Mouse (Mus musculus) brown adipose tissue, adult 24 weeks (tissue): ENCODE measurements around the gene Pip4k2b. TPM values are rescaled to one million over a fixed set of nuclear protein-coding genes. Genes with fewer than 3 reads are reported as not detected.
"Not testable (repeated sequence)": the region's sequence is repeated elsewhere in the genome, so short reads cannot be mapped to it uniquely, and the experiment has no call there.

ENCODE experiments used
- H3K27ac ChIP-seq: fragments of 200-500 bp; replicated peaks from 2 replicates; pipeline ENCODE4 v1.5.1; 2012; ENCODE audit warnings: low read depth, mild to moderate bottlenecking, low read length
- H3K4me1 ChIP-seq: fragments of 200-500 bp; 2 replicates; pipeline ENCODE4 v1.6.1; 2012; ENCODE audit warnings: low read length, mixed read lengths; ENCODE audit not compliant: control insufficient read depth, insufficient read depth, insufficient read length
- H3K4me3 ChIP-seq: fragments of 200-500 bp; 2 replicates; pipeline ENCODE4 v1.5.1; 2012; ENCODE audit warnings: low read depth, mild to moderate bottlenecking, low read length, moderate library complexity; ENCODE audit not compliant: insufficient read depth
- polyA plus RNA-seq: library from polyadenylated mRNA; stranded (reverse); fragments of >200 nt; gene quantifications from 2 replicates; pipeline ENCODE4 v1.2.4, GENCODE M21; 2012; ENCODE audit not compliant: missing spikeins, insufficient read depth, insufficient read length

Pip4k2b gene
- polyA plus RNA-seq, 1 experiment: 6.1 TPM

GRCm38 (mm10) chr11:97713896-97714295, 30.6 kb downstream of the Pip4k2b start:
- Histone ChIP-seq H3K27ac (no peak overlapping the region), H3K4me3 (no peak overlapping the region), H3K4me1 (no peaks in the 10 kb centered on the region)

GRCm38 (mm10) chr11:97712286-97712685, 32.2 kb downstream of the Pip4k2b start:
- Histone ChIP-seq H3K4me1 (no peaks in the 10 kb centered on the region), H3K4me3 (no peak overlapping the region), H3K27ac (no peak overlapping the region)

- no peak overlapping the region for H3K4me3 ChIP-seq
- H3K4me1 ChIP-seq: no peaks in the 10 kb centered on the region
These were observed 33.2 kb downstream of the Pip4k2b start for GRCm38 (mm10) chr11:97711200-97711900.

GRCm38 (mm10) chr11:97710067-97710466, 34.4 kb downstream of the Pip4k2b start:
- H3K4me3 ChIP-seq, H3K27ac ChIP-seq, H3K4me1 ChIP-seq: not testable (repeated sequence)

More at GRCm38 (mm10) chr11:97711200-97711900, 33.2 kb downstream of the Pip4k2b start:
- H3K27ac ChIP-seq: no peak overlapping the region

- Histone ChIP-seq H3K27ac (peak within 1 kb of the TSS; percentile 74), H3K4me1 (peaks cover 8% of the 10 kb centered on the region), H3K4me3 (peak within 1 kb of the TSS; percentile 85)
These were observed 41.3 kb downstream of the Pip4k2b start, which contains the start of gene Psmb3 for GRCm38 (mm10) chr11:97703039-97703826. Psmb3 (plus strand) TSS chr11:97703399.

GRCm38 (mm10) chr11:97702393-97702745, 42.1 kb downstream of the Pip4k2b start:
- Histone ChIP-seq H3K4me1 (peaks cover 8% of the 10 kb centered on the region), H3K4me3 (peak overlapping the region; percentile 68), H3K27ac (no peak overlapping the region)

- no peak overlapping the region for H3K27ac ChIP-seq
- peaks cover 8% of the 10 kb centered on the region for H3K4me1 ChIP-seq
- H3K4me3 ChIP-seq: peak overlapping the region; percentile 7; the same call in 1 of the 2 replicates
These were observed 42.7 kb downstream of the Pip4k2b start for GRCm38 (mm10) chr11:97701581-97702392.

- Histone ChIP-seq H3K27ac (peak overlapping the region; percentile 91), H3K4me1 (peaks cover 8% of the 10 kb centered on the region)
These were observed 43.5 kb downstream of the Pip4k2b start for GRCm38 (mm10) chr11:97700746-97701580.

GRCm38 (mm10) chr11:97700003-97700745, 44.3 kb downstream of the Pip4k2b start, which contains the start of gene Pcgf2:
Pcgf2 (minus strand) TSS chr11:97700497.
- peak within 1 kb of the TSS; percentile 91 for H3K4me3 ChIP-seq
- peaks cover 8% of the 10 kb centered on the region for H3K4me1 ChIP-seq
- H3K27ac ChIP-seq: peak within 1 kb of the TSS; percentile 91

More at GRCm38 (mm10) chr11:97700746-97701580, 43.5 kb downstream of the Pip4k2b start:
- H3K4me3 ChIP-seq: peak overlapping the region; percentile 91

- H3K4me1 ChIP-seq: peaks cover 8% of the 10 kb centered on the region
These were observed 44.9 kb downstream of the Pip4k2b start for GRCm38 (mm10) chr11:97699626-97700002.

GRCm38 (mm10) chr11:97698741-97699611, 45.5 kb downstream of the Pip4k2b start:
- H3K4me3 ChIP-seq: peak overlapping the region; percentile 72

More at GRCm38 (mm10) chr11:97699626-97700002, 44.9 kb downstream of the Pip4k2b start:
- peak overlapping the region; percentile 91 for H3K4me3 ChIP-seq
- H3K27ac ChIP-seq: peak overlapping the region; percentile 91

GRCm38 (mm10) chr11:97697891-97698529, 46.5 kb downstream of the Pip4k2b start:
- no peak overlapping the region for H3K27ac ChIP-seq
- H3K4me3 ChIP-seq: peak overlapping the region; percentile 72; the same call in 1 of the 2 replicates
- H3K4me1 ChIP-seq: peaks cover 5% of the 10 kb centered on the region

More at GRCm38 (mm10) chr11:97698741-97699611, 45.5 kb downstream of the Pip4k2b start:
- no peak overlapping the region for H3K27ac ChIP-seq
- peaks cover 5% of the 10 kb centered on the region for H3K4me1 ChIP-seq
